Mouse (Mus musculus): ENCODE results near the gene Plcb4. TPM values are rescaled to one million over a fixed set of nuclear protein-coding genes. Genes with fewer than 3 reads are reported as not detected.

Plcb4 gene
- polyA plus RNA-seq, 1 experiment from 2014 or later = 16.4 TPM

DNA sequence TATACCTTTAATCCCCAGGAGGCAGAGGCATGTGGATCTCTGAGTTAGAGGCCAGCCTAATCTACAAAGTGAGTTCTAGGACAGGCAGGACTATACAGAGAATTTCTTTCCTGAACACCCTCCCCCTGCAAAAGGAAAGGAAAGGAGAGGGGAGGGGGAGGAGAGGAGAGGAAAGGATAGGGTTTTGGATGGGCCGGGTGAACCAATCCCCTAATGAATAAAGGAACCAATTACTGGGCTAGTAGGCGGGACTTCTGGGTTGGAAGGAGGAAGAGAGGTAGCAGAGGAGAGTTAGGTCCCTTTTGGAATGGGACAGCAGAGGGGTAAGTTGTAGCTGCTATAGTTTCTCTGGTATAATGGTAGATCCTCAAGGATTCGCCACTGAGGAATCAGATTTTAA lies 12.6 kb upstream of the Plcb4 start:
- Histone ChIP-seq H3K36me3 (ENCODE audit: control insufficient read depth, insufficient read depth, low read length) (no peaks in the 10 kb centered on the region), H3K4me2 (ENCODE audit: low read depth, low read length) (no peak overlapping the region), H3K27me3 (ENCODE audit: control insufficient read depth, insufficient read depth, low read depth, low read length) (no peaks in the 10 kb centered on the region), H3K27ac (ENCODE audit: low read length) (no peak overlapping the region), H3K4me1 (replicated peaks; ENCODE audit: control insufficient read depth, insufficient read depth, low read length) (no peaks in the 10 kb centered on the region), H3K9me3 (ENCODE audit: control insufficient read depth, low read length) (0 out of 2 replicates have a peak, but pooled peaks cover 3% of the 10 kb centered on the region), H3K4me3 (ENCODE audit: low read length) (no peak overlapping the region), H3K9ac (ENCODE audit: low read length) (no peak overlapping the region)
- 69% methylated on average over 3 of the region's 3 CpGs for WGBS
- ATAC-seq (ENCODE audit: low read depth) = no peak

DNA sequence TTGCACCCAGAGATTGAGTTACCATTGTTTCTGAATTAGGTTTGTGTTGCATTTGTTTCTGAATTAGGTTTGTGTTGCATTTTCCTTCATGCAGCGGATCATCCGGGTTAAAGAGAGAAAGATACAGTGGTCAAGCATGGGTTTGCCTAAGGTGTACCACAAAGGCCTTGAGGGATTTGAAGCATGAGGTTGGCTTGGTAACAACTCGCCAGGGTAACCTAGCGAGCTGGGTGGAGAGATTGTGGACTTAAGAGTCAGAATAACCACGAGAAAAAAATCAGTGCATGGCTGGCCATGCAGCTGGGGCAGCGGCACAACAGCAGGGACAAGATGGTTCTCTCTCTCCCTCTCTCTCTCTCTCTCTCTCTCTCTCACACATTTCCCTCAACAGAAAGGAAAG lies 12.2 kb upstream of the Plcb4 start:
- H3K4me2 ChIP-seq (ENCODE audit: low read depth, low read length) = no peak overlapping the region
- no peak overlapping the region for H3K4me3 ChIP-seq (ENCODE audit: low read length)
- no peaks in the 10 kb centered on the region for H3K4me1 ChIP-seq (replicated peaks; ENCODE audit: control insufficient read depth, insufficient read depth, low read length)
- H3K27me3 ChIP-seq (ENCODE audit: control insufficient read depth, insufficient read depth, low read depth, low read length) = no peaks in the 10 kb centered on the region
- no peak overlapping the region for H3K9ac ChIP-seq (ENCODE audit: low read length)
- H3K36me3 ChIP-seq (ENCODE audit: control insufficient read depth, insufficient read depth, low read length) = no peaks in the 10 kb centered on the region
- H3K27ac ChIP-seq (ENCODE audit: low read length) = no peak overlapping the region
- H3K9me3 ChIP-seq (ENCODE audit: control insufficient read depth, low read length) = 0 out of 2 replicates have a peak, but pooled peaks cover 3% of the 10 kb centered on the region
- ATAC-seq (ENCODE audit: low read depth) = no peak
- WGBS = 75% methylated on average over 6 of the region's 6 CpGs

DNA sequence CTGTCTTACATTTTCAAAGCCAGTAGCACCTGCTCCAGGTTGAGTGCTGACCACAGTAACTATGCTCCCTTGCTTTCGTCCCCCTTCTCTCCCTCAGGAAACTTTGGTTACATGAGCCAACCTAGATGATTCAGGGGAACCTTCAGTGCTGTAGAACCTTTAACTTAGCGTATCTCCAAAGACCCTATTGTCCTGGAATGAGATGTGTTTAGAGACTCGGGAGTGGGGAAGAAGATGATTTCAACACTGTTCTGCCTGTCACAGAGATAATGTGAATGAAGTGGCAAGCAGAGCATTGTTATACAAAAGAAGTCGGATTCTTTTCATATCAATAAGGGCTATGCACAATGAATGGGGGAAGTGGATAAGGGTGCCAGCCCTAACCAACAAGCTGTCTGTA lies 10.8 kb upstream of the Plcb4 start:
- WGBS = 66% methylated on average over 4 of the region's 4 CpGs
- H3K27me3 ChIP-seq (ENCODE audit: control insufficient read depth, insufficient read depth, low read depth, low read length) = no peaks in the 10 kb centered on the region
- no peak overlapping the region for H3K4me2 ChIP-seq (ENCODE audit: low read depth, low read length)
- no peaks in the 10 kb centered on the region for H3K9me3 ChIP-seq (ENCODE audit: control insufficient read depth, low read length)
- H3K9ac ChIP-seq (ENCODE audit: low read length) = no peak overlapping the region
- H3K4me3 ChIP-seq (ENCODE audit: low read length) = no peak overlapping the region
- no peaks in the 10 kb centered on the region for H3K4me1 ChIP-seq (replicated peaks; ENCODE audit: control insufficient read depth, insufficient read depth, low read length)
- no peak overlapping the region for H3K27ac ChIP-seq (ENCODE audit: low read length)
- no peak for ATAC-seq (ENCODE audit: low read depth)
- no peaks in the 10 kb centered on the region for H3K36me3 ChIP-seq (ENCODE audit: control insufficient read depth, insufficient read depth, low read length)

DNA sequence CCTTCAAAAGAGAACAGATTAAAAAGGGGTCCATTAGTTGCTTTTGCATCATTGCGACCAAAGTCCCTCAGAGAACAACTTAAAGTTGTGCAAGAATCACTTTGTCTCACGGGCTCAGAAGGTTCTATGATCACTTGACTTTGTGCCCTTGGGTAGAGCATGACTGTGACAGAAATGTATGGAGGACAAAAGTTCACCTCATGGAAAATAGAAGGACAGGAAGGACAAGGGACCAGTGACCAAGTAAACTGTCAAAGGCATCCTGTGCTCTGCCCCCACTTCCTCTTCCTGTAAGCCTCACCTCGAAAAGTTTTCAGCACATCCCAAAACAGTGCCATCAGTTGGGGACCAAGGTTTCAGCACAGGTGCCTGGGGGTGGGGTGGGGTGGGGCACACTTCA lies 7.9 kb upstream of the Plcb4 start:
- H3K9ac ChIP-seq (ENCODE audit: low read length) = no peak overlapping the region
- H3K4me1 ChIP-seq (replicated peaks; ENCODE audit: control insufficient read depth, insufficient read depth, low read length) = no peaks in the 10 kb centered on the region
- H3K4me2 ChIP-seq (ENCODE audit: low read depth, low read length) = no peak overlapping the region
- no peaks in the 10 kb centered on the region for H3K9me3 ChIP-seq (ENCODE audit: control insufficient read depth, low read length)
- no peaks in the 10 kb centered on the region for H3K27me3 ChIP-seq (ENCODE audit: control insufficient read depth, insufficient read depth, low read depth, low read length)
- no peak overlapping the region for H3K4me3 ChIP-seq (ENCODE audit: low read length)
- 63% methylated on average over 3 of the region's 3 CpGs for WGBS
- no peak for ATAC-seq (ENCODE audit: low read depth)
- no peak overlapping the region for H3K27ac ChIP-seq (ENCODE audit: low read length)
- H3K36me3 ChIP-seq (ENCODE audit: control insufficient read depth, insufficient read depth, low read length) = no peaks in the 10 kb centered on the region

DNA sequence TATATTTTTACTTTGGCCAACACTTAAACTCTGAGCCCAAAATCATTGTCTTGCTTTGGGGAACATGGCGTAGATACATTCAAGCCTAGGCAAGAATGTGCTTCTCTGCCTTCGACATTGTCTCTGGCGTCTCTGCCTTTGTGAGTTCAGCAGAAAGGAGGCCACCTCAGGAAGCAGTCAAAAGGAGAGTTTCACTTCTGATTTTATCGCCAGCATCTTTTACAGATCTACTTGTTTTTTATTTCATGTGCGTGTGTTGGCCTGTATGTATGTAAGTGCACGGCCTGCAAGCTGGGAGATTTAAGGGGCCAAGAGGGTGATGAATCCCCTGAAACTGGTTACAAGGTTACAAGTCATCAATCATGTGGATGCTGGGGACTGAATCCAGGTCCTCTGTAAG lies 6.8 kb upstream of the Plcb4 start:
- no peaks in the 10 kb centered on the region for H3K36me3 ChIP-seq (ENCODE audit: control insufficient read depth, insufficient read depth, low read length)
- ATAC-seq (ENCODE audit: low read depth) = no peak
- H3K27me3 ChIP-seq (ENCODE audit: control insufficient read depth, insufficient read depth, low read depth, low read length) = no peaks in the 10 kb centered on the region
- H3K4me2 ChIP-seq (ENCODE audit: low read depth, low read length) = no peak overlapping the region
- no peaks in the 10 kb centered on the region for H3K4me1 ChIP-seq (replicated peaks; ENCODE audit: control insufficient read depth, insufficient read depth, low read length)
- WGBS = 82% methylated on average over 6 of the region's 6 CpGs
- no peaks in the 10 kb centered on the region for H3K9me3 ChIP-seq (ENCODE audit: control insufficient read depth, low read length)
- H3K27ac ChIP-seq (ENCODE audit: low read length) = no peak overlapping the region
- no peak overlapping the region for H3K4me3 ChIP-seq (ENCODE audit: low read length)
- H3K9ac ChIP-seq (ENCODE audit: low read length) = no peak overlapping the region

DNA sequence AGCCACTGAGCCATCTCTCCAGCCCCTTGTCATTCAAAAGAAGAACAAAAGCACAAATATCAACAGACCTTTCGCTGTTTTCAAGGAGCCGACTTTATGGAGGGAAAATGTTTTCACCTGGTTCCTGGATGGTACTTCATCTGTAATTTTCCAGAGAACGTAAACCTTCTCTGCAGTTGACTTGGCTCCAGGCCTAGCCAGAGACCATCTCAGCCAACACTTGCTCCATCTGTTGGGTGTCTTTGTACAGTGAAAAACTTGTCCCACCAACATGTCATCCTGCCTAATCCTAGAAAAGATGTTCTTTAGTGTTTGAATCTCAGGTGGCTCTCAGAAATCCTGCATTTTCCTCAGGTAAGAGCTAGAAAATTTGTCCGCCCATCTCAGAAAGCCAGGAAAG lies 6.4 kb upstream of the Plcb4 start:
- H3K27ac ChIP-seq (ENCODE audit: low read length) = no peak overlapping the region
- no peaks in the 10 kb centered on the region for H3K4me1 ChIP-seq (replicated peaks; ENCODE audit: control insufficient read depth, insufficient read depth, low read length)
- no peak overlapping the region for H3K4me3 ChIP-seq (ENCODE audit: low read length)
- no peaks in the 10 kb centered on the region for H3K9me3 ChIP-seq (ENCODE audit: control insufficient read depth, low read length)
- ATAC-seq (ENCODE audit: low read depth) = no peak
- WGBS = 70% methylated on average over 4 of the region's 4 CpGs
- no peaks in the 10 kb centered on the region for H3K27me3 ChIP-seq (ENCODE audit: control insufficient read depth, insufficient read depth, low read depth, low read length)
- H3K9ac ChIP-seq (ENCODE audit: low read length) = no peak overlapping the region
- no peak overlapping the region for H3K4me2 ChIP-seq (ENCODE audit: low read depth, low read length)
- no peaks in the 10 kb centered on the region for H3K36me3 ChIP-seq (ENCODE audit: control insufficient read depth, insufficient read depth, low read length)

DNA sequence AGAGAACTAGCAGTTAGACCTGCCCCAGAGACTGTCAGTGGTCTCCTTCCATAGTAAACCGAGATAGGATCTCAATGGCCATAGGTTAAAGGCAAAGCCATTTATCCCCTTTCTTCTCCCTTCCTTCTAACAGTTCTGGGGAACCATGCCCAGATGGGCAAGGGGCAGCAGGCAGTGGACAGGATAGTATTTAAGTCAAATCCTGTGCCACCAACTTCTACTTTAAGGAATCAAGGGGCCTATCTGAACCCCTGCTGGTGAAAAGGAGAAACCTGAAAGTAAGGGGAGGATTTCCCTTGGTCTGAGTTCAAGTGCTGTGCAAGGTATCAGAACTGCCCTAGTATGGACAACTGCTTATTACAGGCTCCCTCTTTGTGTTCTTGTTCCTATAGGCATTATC lies 2.9 kb upstream of the Plcb4 start:
- Histone ChIP-seq H3K4me2 (ENCODE audit: low read depth, low read length) (no peak overlapping the region), H3K9ac (ENCODE audit: low read length) (no peak overlapping the region), H3K36me3 (ENCODE audit: control insufficient read depth, insufficient read depth, low read length) (no peaks in the 10 kb centered on the region), H3K4me1 (replicated peaks; ENCODE audit: control insufficient read depth, insufficient read depth, low read length) (no peaks in the 10 kb centered on the region), H3K27me3 (ENCODE audit: control insufficient read depth, insufficient read depth, low read depth, low read length) (no peaks in the 10 kb centered on the region), H3K27ac (ENCODE audit: low read length) (no peak overlapping the region), H3K9me3 (ENCODE audit: control insufficient read depth, low read length) (no peaks in the 10 kb centered on the region), H3K4me3 (ENCODE audit: low read length) (no peak overlapping the region)
- no peak for ATAC-seq (ENCODE audit: low read depth)
- 63% methylated on average over 1 of the region's 1 CpGs for WGBS

DNA sequence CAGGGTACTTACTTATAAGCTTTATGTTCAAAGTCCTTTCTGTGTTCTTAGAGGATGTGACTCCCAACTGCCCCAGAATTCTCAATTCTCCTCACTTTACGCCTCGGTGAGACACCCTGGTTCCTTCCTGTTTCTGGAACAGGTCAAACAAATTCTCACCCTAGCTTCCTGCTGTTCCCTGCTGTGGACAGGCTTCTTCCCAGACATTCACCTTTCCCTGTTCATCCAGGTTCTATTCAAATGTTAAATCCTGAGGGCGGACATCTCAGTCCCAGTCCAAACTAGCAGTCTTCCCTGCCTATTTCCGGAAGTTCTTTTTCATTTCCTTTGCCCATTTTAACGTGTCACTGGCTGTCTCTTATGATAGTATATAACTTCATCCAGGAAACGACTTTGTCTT lies 2.2 kb upstream of the Plcb4 start:
- no peak overlapping the region for H3K4me3 ChIP-seq (ENCODE audit: low read length)

DNA sequence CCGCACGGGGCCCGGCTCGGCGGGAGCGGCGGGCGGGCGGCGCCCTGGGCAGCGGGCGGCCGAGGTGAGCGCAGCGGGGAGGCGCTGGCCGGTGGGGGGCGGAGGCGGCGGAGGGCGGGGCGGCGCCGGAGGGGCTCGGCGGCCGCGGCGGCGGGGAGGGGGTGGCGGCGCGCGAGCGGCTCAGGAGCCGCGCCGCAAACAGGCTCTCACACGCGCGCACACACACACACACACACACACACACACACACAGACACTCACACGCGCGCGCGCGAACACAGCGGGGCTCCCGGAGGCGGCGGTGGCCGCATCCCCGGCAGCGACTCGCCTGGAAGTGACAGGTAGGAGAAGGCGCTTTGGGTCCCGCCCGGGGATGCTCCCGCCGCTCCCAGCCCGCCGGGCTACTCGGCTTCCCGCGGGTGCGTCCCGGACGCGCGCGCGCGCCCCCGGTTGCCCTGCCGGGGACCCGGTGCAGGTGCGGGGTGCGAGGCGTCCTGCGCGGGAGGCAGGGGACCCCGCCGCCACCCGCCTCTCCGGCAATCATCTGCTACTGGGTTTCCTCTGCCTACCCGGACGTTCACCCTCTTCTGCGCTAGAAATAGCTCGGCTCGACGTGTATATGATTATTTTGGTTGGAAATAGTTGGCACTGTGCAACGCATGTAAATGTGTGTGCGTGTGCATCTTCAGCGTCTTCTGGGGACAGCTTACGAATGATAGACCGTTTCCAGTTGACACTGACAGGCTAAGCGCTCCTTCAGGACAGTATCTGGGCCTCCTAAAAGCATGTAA lies 775 bp downstream of the Plcb4 start:
- no peaks in the 10 kb centered on the region for H3K36me3 ChIP-seq (ENCODE audit: control insufficient read depth, insufficient read depth, low read length)
- no peaks in the 10 kb centered on the region for H3K27me3 ChIP-seq (ENCODE audit: control insufficient read depth, insufficient read depth, low read depth, low read length)
- H3K27ac ChIP-seq (ENCODE audit: low read length) = peak overlapping the region; percentile 96
- peak overlapping the region; percentile 93 for H3K9ac ChIP-seq (ENCODE audit: low read length)
- no peaks in the 10 kb centered on the region for H3K9me3 ChIP-seq (ENCODE audit: control insufficient read depth, low read length)
- H3K4me3 ChIP-seq (ENCODE audit: low read length) = peak overlapping the region; percentile 85
- peak overlapping the region; percentile 71 for H3K4me2 ChIP-seq (ENCODE audit: low read depth, low read length)
- no peaks in the 10 kb centered on the region for H3K4me1 ChIP-seq (replicated peaks; ENCODE audit: control insufficient read depth, insufficient read depth, low read length)
- WGBS = 1% methylated on average over 46 of the region's 97 CpGs
- ATAC-seq (ENCODE audit: low read depth) = peak; percentile 78

More for the DNA sequence above, 2.2 kb upstream of the Plcb4 start:
- Histone ChIP-seq H3K9ac (ENCODE audit: low read length) (no peak overlapping the region), H3K36me3 (ENCODE audit: control insufficient read depth, insufficient read depth, low read length) (no peaks in the 10 kb centered on the region), H3K27me3 (ENCODE audit: control insufficient read depth, insufficient read depth, low read depth, low read length) (no peaks in the 10 kb centered on the region), H3K4me1 (replicated peaks; ENCODE audit: control insufficient read depth, insufficient read depth, low read length) (no peaks in the 10 kb centered on the region), H3K4me2 (ENCODE audit: low read depth, low read length) (no peak overlapping the region), H3K27ac (ENCODE audit: low read length) (no peak overlapping the region), H3K9me3 (ENCODE audit: control insufficient read depth, low read length) (no peaks in the 10 kb centered on the region)
- no peak for ATAC-seq (ENCODE audit: low read depth)
- 49% methylated on average over 6 of the region's 6 CpGs for WGBS
